Mouse (Mus musculus): Measurements from ENCODE around the gene Elmo1. TPM values are rescaled to one million over a fixed set of nuclear protein-coding genes. Genes with fewer than 3 reads are reported as not detected.

Elmo1 gene
- 223 TPM in 1 of 2 replicates, not detected in the other for polyA plus RNA-seq (2012; ENCODE audit: insufficient read depth, insufficient read length, low replicate concordance, missing spikeins)

DNA sequence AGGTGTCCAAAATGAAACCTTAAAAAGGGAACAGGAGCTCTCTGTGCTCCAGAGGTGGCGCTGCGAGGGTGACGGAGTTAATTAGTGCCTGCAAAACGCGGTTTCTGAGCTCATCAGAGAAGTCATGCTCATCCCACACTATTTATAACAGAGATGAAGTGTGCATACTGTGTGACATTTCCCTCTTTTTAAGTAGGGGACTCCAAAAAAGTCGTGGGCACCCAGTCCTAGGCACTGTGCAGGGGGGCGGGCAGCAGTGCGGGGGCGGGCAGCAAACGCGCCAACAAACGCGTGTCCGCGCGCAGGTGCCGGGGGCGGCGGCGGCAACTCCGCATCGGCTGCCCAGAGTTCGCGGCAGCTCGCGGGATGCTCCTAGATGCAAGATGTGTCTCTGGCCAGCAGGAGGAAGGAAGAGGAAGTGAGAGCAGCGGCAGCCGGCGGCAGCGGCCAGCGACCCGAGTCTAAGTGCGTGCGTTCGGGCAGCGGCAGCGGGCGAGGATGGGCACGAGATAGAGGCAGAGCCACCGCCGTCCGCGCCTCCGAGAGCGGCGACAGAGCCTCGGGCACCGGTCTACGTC lies at the start of gene Elmo1:
Gene Elmo1 (plus strand): TSS at position 464 of the 578 bp plus-strand sequence.
- Histone ChIP-seq H3K4me1 (ENCODE audit: control insufficient read depth, insufficient read depth, low read length) (peaks cover 14% of the 10 kb centered on the region), H3K4me3 (ENCODE audit: insufficient read depth, low read depth, low read length) (peak within 1 kb of the TSS; percentile 93), H3K27ac (ENCODE audit: insufficient read depth, low read depth, low read length) (peak within 1 kb of the TSS; percentile 16; the same call in 1 of the 2 replicates)
- under 1% methylated on average over 49 of the region's 49 CpGs for WGBS
- TF ChIP-seq POLR2A (IDR thresholded peaks at IDR 0.05; ENCODE audit: insufficient read depth, low read depth, low read length) (0 out of 2 replicates have a peak, but pooled peaks have one; percentile 17), CTCF (IDR thresholded peaks at IDR 0.05; ENCODE audit: insufficient read depth, low read depth, low read length) (peak; percentile 30)

GRCm38 (mm10) chr13:20041169-20041830 lies 49.1 kb upstream of the Elmo1 start:
- TF ChIP-seq CTCF (IDR thresholded peaks at IDR 0.05; ENCODE audit: insufficient read depth, low read depth, low read length), result no peak
- no peak for TF ChIP-seq POLR2A (IDR thresholded peaks at IDR 0.05; ENCODE audit: insufficient read depth, low read depth, low read length)
- Histone ChIP-seq H3K4me1 (ENCODE audit: control insufficient read depth, insufficient read depth, low read length) (no peaks in the 10 kb centered on the region), H3K27ac (ENCODE audit: insufficient read depth, low read depth, low read length) (no peak overlapping the region), H3K4me3 (ENCODE audit: insufficient read depth, low read depth, low read length) (no peak overlapping the region)
- WGBS, result 62% methylated on average over 2 of the region's 2 CpGs

DNA sequence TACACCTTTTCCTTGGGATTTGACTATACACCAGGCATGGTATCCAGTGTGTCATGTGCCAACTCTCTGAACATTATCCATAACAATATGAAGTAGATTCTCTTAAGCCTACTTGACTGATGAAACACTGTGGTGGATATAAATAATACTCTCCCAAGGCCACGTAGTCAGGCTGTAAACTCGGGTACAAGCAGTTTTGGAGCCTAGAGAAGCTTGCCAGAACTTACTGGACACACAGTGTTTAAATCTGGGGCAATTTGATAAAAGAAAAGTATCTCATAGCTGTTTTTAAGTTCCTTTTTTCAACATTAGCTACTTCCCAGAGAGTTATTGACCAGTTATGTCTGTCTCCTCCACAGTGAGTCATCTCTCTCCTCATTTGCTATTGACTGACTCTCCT lies 47.5 kb upstream of the Elmo1 start:
- Histone ChIP-seq H3K4me3 (ENCODE audit: insufficient read depth, low read depth, low read length) (no peak overlapping the region), H3K4me1 (ENCODE audit: control insufficient read depth, insufficient read depth, low read length) (no peaks in the 10 kb centered on the region), H3K27ac (ENCODE audit: insufficient read depth, low read depth, low read length) (no peak overlapping the region)
- no peak for TF ChIP-seq CTCF (IDR thresholded peaks at IDR 0.05; ENCODE audit: insufficient read depth, low read depth, low read length)
- no peak for TF ChIP-seq POLR2A (IDR thresholded peaks at IDR 0.05; ENCODE audit: insufficient read depth, low read depth, low read length)
- 90% methylated on average over 2 of the region's 2 CpGs for WGBS

- WGBS, result 80% methylated on average over 2 of the region's 2 CpGs
- H3K4me3 ChIP-seq (ENCODE audit: insufficient read depth, low read depth, low read length), result no peak overlapping the region
- H3K4me1 ChIP-seq (ENCODE audit: control insufficient read depth, insufficient read depth, low read length), result peaks cover 2% of the 10 kb centered on the region; the same call in 1 of the 2 replicates
- TF ChIP-seq POLR2A (IDR thresholded peaks at IDR 0.05; ENCODE audit: insufficient read depth, low read depth, low read length) (no peak), CTCF (IDR thresholded peaks at IDR 0.05; ENCODE audit: insufficient read depth, low read depth, low read length) (no peak)
- no peak overlapping the region for H3K27ac ChIP-seq (ENCODE audit: insufficient read depth, low read depth, low read length)
Observed at GRCm38 (mm10) chr13:20045350-20045749, 45.0 kb upstream of the Elmo1 start.

DNA sequence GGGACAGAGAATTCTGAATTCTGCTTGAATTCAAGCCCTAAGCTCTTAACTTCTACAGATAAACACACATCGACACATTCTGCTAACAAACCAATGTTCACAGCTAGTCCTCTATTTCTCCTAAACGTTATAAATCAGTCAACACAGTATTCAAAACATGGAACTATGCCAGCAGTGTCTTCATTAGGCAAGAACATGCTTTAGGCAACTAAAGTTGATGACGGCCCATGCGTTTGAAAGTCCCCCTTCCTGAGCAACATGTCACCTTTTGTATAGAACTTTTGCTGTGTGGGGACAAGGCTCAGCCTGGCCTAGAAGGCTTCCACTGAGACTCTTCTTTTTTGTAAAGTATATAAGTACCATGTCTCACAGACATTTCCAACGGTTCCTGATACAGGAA lies 44.6 kb upstream of the Elmo1 start:
- 70% methylated on average over 5 of the region's 5 CpGs for WGBS
- no peak overlapping the region for H3K4me3 ChIP-seq (ENCODE audit: insufficient read depth, low read depth, low read length)
- peaks cover 2% of the 10 kb centered on the region; the same call in 1 of the 2 replicates for H3K4me1 ChIP-seq (ENCODE audit: control insufficient read depth, insufficient read depth, low read length)
- H3K27ac ChIP-seq (ENCODE audit: insufficient read depth, low read depth, low read length), result no peak overlapping the region
- TF ChIP-seq POLR2A (IDR thresholded peaks at IDR 0.05; ENCODE audit: insufficient read depth, low read depth, low read length), result no peak
- TF ChIP-seq CTCF (IDR thresholded peaks at IDR 0.05; ENCODE audit: insufficient read depth, low read depth, low read length), result no peak

DNA sequence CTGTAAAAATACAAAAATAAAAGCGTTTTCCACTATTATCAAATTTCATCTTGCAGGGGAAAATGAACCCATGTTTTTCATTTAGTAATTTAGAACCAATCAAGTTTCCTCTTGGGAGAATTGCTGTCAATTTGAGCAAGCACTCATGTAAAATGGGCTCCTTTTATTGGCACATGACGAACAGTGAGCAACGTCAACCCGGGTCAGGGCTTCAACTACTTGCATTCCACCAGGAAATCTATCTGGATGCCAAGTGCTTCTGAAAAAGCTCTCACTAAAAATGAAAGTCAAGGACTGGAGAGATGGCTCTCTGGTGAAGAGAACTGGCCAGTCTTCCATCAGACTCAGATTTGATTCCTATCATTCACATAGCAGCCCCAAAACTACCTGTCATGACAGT lies 44.0 kb upstream of the Elmo1 start:
- Histone ChIP-seq H3K4me1 (ENCODE audit: control insufficient read depth, insufficient read depth, low read length) (peaks cover 2% of the 10 kb centered on the region; the same call in 1 of the 2 replicates), H3K4me3 (ENCODE audit: insufficient read depth, low read depth, low read length) (no peak overlapping the region), H3K27ac (ENCODE audit: insufficient read depth, low read depth, low read length) (no peak overlapping the region)
- WGBS, result 87% methylated on average over 4 of the region's 4 CpGs
- TF ChIP-seq CTCF (IDR thresholded peaks at IDR 0.05; ENCODE audit: insufficient read depth, low read depth, low read length), result no peak
- no peak for TF ChIP-seq POLR2A (IDR thresholded peaks at IDR 0.05; ENCODE audit: insufficient read depth, low read depth, low read length)

- WGBS, result 51% methylated on average over 14 of the region's 14 CpGs
- peaks cover 2% of the 10 kb centered on the region; the same call in 1 of the 2 replicates for H3K4me1 ChIP-seq (ENCODE audit: control insufficient read depth, insufficient read depth, low read length)
- H3K27ac ChIP-seq (ENCODE audit: insufficient read depth, low read depth, low read length), result no peak overlapping the region
- no peak for TF ChIP-seq POLR2A (IDR thresholded peaks at IDR 0.05; ENCODE audit: insufficient read depth, low read depth, low read length)
- TF ChIP-seq CTCF (IDR thresholded peaks at IDR 0.05; ENCODE audit: insufficient read depth, low read depth, low read length), result no peak
- H3K4me3 ChIP-seq (ENCODE audit: insufficient read depth, low read depth, low read length), result no peak overlapping the region
Observed at GRCm38 (mm10) chr13:20047926-20048836, 42.2 kb upstream of the Elmo1 start.

- WGBS, result 41% methylated on average over 2 of the region's 2 CpGs
- TF ChIP-seq CTCF (IDR thresholded peaks at IDR 0.05; ENCODE audit: insufficient read depth, low read depth, low read length) (no peak), POLR2A (IDR thresholded peaks at IDR 0.05; ENCODE audit: insufficient read depth, low read depth, low read length) (no peak)
- no peak overlapping the region for H3K4me3 ChIP-seq (ENCODE audit: insufficient read depth, low read depth, low read length)
- peaks cover 2% of the 10 kb centered on the region; the same call in 1 of the 2 replicates for H3K4me1 ChIP-seq (ENCODE audit: control insufficient read depth, insufficient read depth, low read length)
- no peak overlapping the region for H3K27ac ChIP-seq (ENCODE audit: insufficient read depth, low read depth, low read length)
Observed at GRCm38 (mm10) chr13:20048837-20049160, 41.6 kb upstream of the Elmo1 start.

Data from olfactory bulb, adult 2 months (tissue).